Mouse (Mus musculus) hindbrain, postnatal 0 days (tissue): Measurements from ENCODE around the gene Calhm1. TPM values are rescaled to one million over a fixed set of nuclear protein-coding genes. Genes with fewer than 3 reads are reported as not detected.
"Not testable (repeated sequence)": the region's sequence is repeated elsewhere in the genome, so short reads cannot be mapped to it uniquely, and the experiment has no call there.

Experiments
- ATAC-seq: fragments of 200-750 bp; cut with Nextera tagmentation; 2 replicates; pipeline ENCODE4 v1.8.0; 2017; ENCODE audit warnings: mild to moderate bottlenecking, moderate TSS enrichment, moderate library complexity
- DNase-seq: peaks from one replicate; pipeline ENCODE4 v3.0.0-alpha.2; 2015; ENCODE audit warnings: low spot score
- H3K27ac ChIP-seq: fragments of 300-500 bp; sonication (generic); 2 replicates; pipeline ENCODE4 v1.5.1; 2014; ENCODE audit warnings: mild to moderate bottlenecking
- H3K27me3 ChIP-seq: fragments of 300-500 bp; sonication (generic); 2 replicates; pipeline ENCODE4 v1.6.1; 2014; ENCODE audit warnings: low read length, mixed read lengths; ENCODE audit not compliant: insufficient read depth
- H3K36me3 ChIP-seq: fragments of 300-500 bp; sonication (generic); 2 replicates; pipeline ENCODE4 v1.6.1; 2014; ENCODE audit warnings: low read length, mixed read lengths; ENCODE audit not compliant: insufficient read depth
- H3K4me1 ChIP-seq: fragments of 300-500 bp; sonication (generic); 2 replicates; pipeline ENCODE4 v1.6.1; 2014; ENCODE audit warnings: antibody characterized with exemption, low read length, mixed read lengths; ENCODE audit not compliant: insufficient read depth
- H3K4me2 ChIP-seq: fragments of 300-500 bp; sonication (generic); 2 replicates; pipeline ENCODE4 v1.6.1; 2014; ENCODE audit warnings: low read depth, mild to moderate bottlenecking, low read length, moderate library complexity, mixed read lengths
- H3K4me3 ChIP-seq: fragments of 300-500 bp; sonication (generic); 2 replicates; pipeline ENCODE4 v1.5.1; 2014; ENCODE audit warnings: low read length
- H3K9ac ChIP-seq: fragments of 300-500 bp; sonication (generic); replicated peaks from 2 replicates; pipeline ENCODE4 v1.6.1; 2014; ENCODE audit warnings: mild to moderate bottlenecking, low read length, moderate library complexity, mixed read lengths
- H3K9me3 ChIP-seq: fragments of 300-500 bp; sonication (generic); 2 replicates; pipeline ENCODE4 v1.6.1; 2016; ENCODE audit warnings: low read length, mixed read lengths
- CTCF ChIP-seq: IDR thresholded peaks from 2 replicates; pipeline ENCODE4 v1.5.1; 2016; ENCODE audit warnings: antibody characterized with exemption, control low read depth, low read depth
- WGBS: fragments of 180-500 bp; shearing (Covaris S2); extraction: QIAGEN DNeasy Blood & Tissue Kit; methylation state at CpG from one replicate; pipeline ENCODE4 v1.1.7; 2014; 5-methylcytosine and 5-hydroxymethylcytosine counted together
- polyA plus RNA-seq: library from polyadenylated mRNA; unstranded; fragments of >200 nt; fragmentation: Nextera tagmentation; extraction: Ambion mirVana; gene quantifications from 2 replicates; pipeline ENCODE4 v1.2.1, GENCODE M21; 2015
- total RNA-seq: library from RNA; depleted of rRNA; stranded (reverse); fragments of >200 nt; gene quantifications from 2 replicates; pipeline ENCODE4 v1.2.3, GENCODE M21; 2014

The Calhm1 gene
- total and polyA plus RNA-seq, 2 experiments from 2014 or later: not detected

GRCm38 (mm10) chr19:47139611-47140010 lies 4.4 kb downstream of the Calhm1 start:
- H3K36me3 ChIP-seq, H3K4me2 ChIP-seq, H3K9ac ChIP-seq, H3K4me3 ChIP-seq, ATAC-seq, H3K27ac ChIP-seq, H3K27me3 ChIP-seq, H3K9me3 ChIP-seq, H3K4me1 ChIP-seq: not testable (repeated sequence)
- DNase-seq: peak; percentile 30
- 37% methylated on average over 7 of the region's 7 CpGs for WGBS
- peak; percentile 21; the same call in 1 of the 2 replicates for TF ChIP-seq CTCF

- peaks cover 9% of the 10 kb centered on the region for H3K4me1 ChIP-seq
Measured at GRCm38 (mm10) chr19:47137771-47138421, 6.2 kb downstream of the Calhm1 start, which contains the start of gene Calhm2. TSS of gene Calhm2 (minus strand) at chr19:47138294.

GRCm38 (mm10) chr19:47137051-47137581 lies 6.9 kb downstream of the Calhm1 start:
- 0 out of 2 replicates have a peak overlapping the region, but pooled peaks have one; percentile 29 for H3K27ac ChIP-seq
- H3K36me3 ChIP-seq: peaks cover 3% of the 10 kb centered on the region; the same call in 1 of the 2 replicates
- peak overlapping the region; percentile 31; the same call in 1 of the 2 replicates for H3K4me3 ChIP-seq
- ATAC-seq (peak; percentile 17), DNase-seq (peak; percentile 40)
- H3K9me3 ChIP-seq: no peaks in the 10 kb centered on the region
- no peaks in the 10 kb centered on the region for H3K27me3 ChIP-seq
- WGBS: 35% methylated on average over 6 of the region's 6 CpGs
- H3K9ac ChIP-seq: peak overlapping the region; percentile 46; the same call in 1 of the 2 replicates
- peaks cover 9% of the 10 kb centered on the region for H3K4me1 ChIP-seq
- H3K4me2 ChIP-seq: peak overlapping the region; percentile 60
- no peak for TF ChIP-seq CTCF

More at GRCm38 (mm10) chr19:47137771-47138421, 6.2 kb downstream of the Calhm1 start, which contains the start of gene Calhm2:
- H3K9ac ChIP-seq: peak within 1 kb of the TSS; percentile 46; the same call in 1 of the 2 replicates
- no peaks in the 10 kb centered on the region for H3K27me3 ChIP-seq
- ATAC-seq (peak; percentile 58), DNase-seq (peak; percentile 46)
- peak within 1 kb of the TSS; percentile 31 for H3K4me3 ChIP-seq
- H3K27ac ChIP-seq: peak within 1 kb of the TSS; percentile 29; the same call in 1 of the 2 replicates
- 10% methylated on average over 28 of the region's 28 CpGs for WGBS
- H3K9me3 ChIP-seq: no peaks in the 10 kb centered on the region
- TF ChIP-seq CTCF: no peak
- no peaks in the 10 kb centered on the region for H3K36me3 ChIP-seq
- peak within 1 kb of the TSS; percentile 60 for H3K4me2 ChIP-seq

GRCm38 (mm10) chr19:47136170-47136569 lies 7.9 kb downstream of the Calhm1 start:
- no peak overlapping the region for H3K27ac ChIP-seq
- no peak for DNase-seq
- no peaks in the 10 kb centered on the region for H3K9me3 ChIP-seq
- H3K27me3 ChIP-seq: no peaks in the 10 kb centered on the region
- H3K9ac ChIP-seq: no peak overlapping the region
- H3K4me1 ChIP-seq: peaks cover 9% of the 10 kb centered on the region
- ATAC-seq: no peak
- WGBS: 87% methylated on average over 5 of the region's 5 CpGs
- no peak for TF ChIP-seq CTCF
- peaks cover 9% of the 10 kb centered on the region; the same call in 1 of the 2 replicates for H3K36me3 ChIP-seq
- H3K4me3 ChIP-seq: no peak overlapping the region
- H3K4me2 ChIP-seq: no peak overlapping the region

GRCm38 (mm10) chr19:47135568-47135967 lies 8.5 kb downstream of the Calhm1 start:
- Histone ChIP-seq H3K4me3 (no peak overlapping the region), H3K27me3 (no peaks in the 10 kb centered on the region), H3K27ac (no peak overlapping the region), H3K9ac (no peak overlapping the region), H3K4me1 (peaks cover 9% of the 10 kb centered on the region), H3K36me3 (peaks cover 15% of the 10 kb centered on the region), H3K4me2 (no peak overlapping the region), H3K9me3 (no peaks in the 10 kb centered on the region)
- DNase-seq (no peak), ATAC-seq (no peak)
- no peak for TF ChIP-seq CTCF
- 89% methylated on average over 17 of the region's 17 CpGs for WGBS

GRCm38 (mm10) chr19:47133161-47133560 lies 10.9 kb downstream of the Calhm1 start:
- no peaks in the 10 kb centered on the region for H3K27me3 ChIP-seq
- no peak for DNase-seq
- H3K9ac ChIP-seq: no peak overlapping the region
- peaks cover 38% of the 10 kb centered on the region for H3K36me3 ChIP-seq
- TF ChIP-seq CTCF: no peak
- no peaks in the 10 kb centered on the region for H3K9me3 ChIP-seq
- H3K4me2 ChIP-seq: no peak overlapping the region
- WGBS: 95% methylated on average over 7 of the region's 7 CpGs
- H3K4me1 ChIP-seq: peaks cover 9% of the 10 kb centered on the region
- H3K4me3 ChIP-seq: no peak overlapping the region
- no peak for ATAC-seq
- H3K27ac ChIP-seq: no peak overlapping the region

GRCm38 (mm10) chr19:47130551-47131125 lies 13.4 kb downstream of the Calhm1 start:
- no peak for ATAC-seq
- no peak for TF ChIP-seq CTCF
- peaks cover 61% of the 10 kb centered on the region for H3K36me3 ChIP-seq

More at GRCm38 (mm10) chr19:47130551-47131125, 13.4 kb downstream of the Calhm1 start:
- no peaks in the 10 kb centered on the region for H3K27me3 ChIP-seq
- no peak overlapping the region for H3K9ac ChIP-seq
- H3K9me3 ChIP-seq: no peaks in the 10 kb centered on the region
- no peak for DNase-seq
- no peak overlapping the region for H3K27ac ChIP-seq
- no peaks in the 10 kb centered on the region for H3K4me1 ChIP-seq
- 96% methylated on average over 15 of the region's 15 CpGs for WGBS
- H3K4me3 ChIP-seq: no peak overlapping the region
- H3K4me2 ChIP-seq: no peak overlapping the region
